Mouse (Mus musculus) telencephalon, adult 2 months (tissue): Measurements from ENCODE around the gene Mrln.

Source experiments
- DNase-seq: peaks from one replicate; pipeline ENCODE4 v3.0.0-alpha.2; 2011; ENCODE audit warnings: low read depth, low spot score

The Mrln gene

GRCm38 (mm10) chr10:70254666-70255065, 50.2 kb downstream of the Mrln start:
- no peak for DNase-seq

GRCm38 (mm10) chr10:70255601-70256210, 51.2 kb downstream of the Mrln start:
- no peak for DNase-seq

- DNase-seq: no peak
These were observed 52.6 kb downstream of the Mrln start for GRCm38 (mm10) chr10:70257029-70257428.

- DNase-seq: no peak
These were observed 56.4 kb downstream of the Mrln start for GRCm38 (mm10) chr10:70260904-70261303.

GRCm38 (mm10) chr10:70262051-70262450, 57.6 kb downstream of the Mrln start:
- no peak for DNase-seq

- DNase-seq: no peak
These were observed 59.3 kb downstream of the Mrln start for GRCm38 (mm10) chr10:70263681-70264189.

GRCm38 (mm10) chr10:70264337-70265036, 60.0 kb downstream of the Mrln start:
- no peak for DNase-seq

GRCm38 (mm10) chr10:70266501-70266900, 62.0 kb downstream of the Mrln start:
- no peak for DNase-seq

- no peak for DNase-seq
These were observed 64.3 kb downstream of the Mrln start for GRCm38 (mm10) chr10:70268581-70269446.
